Mouse (Mus musculus) cerebellum, adult 18-20 months (tissue): ENCODE measurements around the gene Bcar3.
A peak's percentile ranks its signal among the peaks of the same experiment; 100 is the strongest.

Experiments used
- DNase-seq, 2 experiments: peaks; one replicate each; pipeline ENCODE4 v3.0.0; 2021

Bcar3 gene

GRCm38 (mm10) chr3:122485699-122486098 is 191.8 kb downstream of the Bcar3 start:
- DNase-seq, result no peak

GRCm38 (mm10) chr3:122486193-122486592 is 192.3 kb downstream of the Bcar3 start:
- no peak for DNase-seq

GRCm38 (mm10) chr3:122488051-122488754 is 194.3 kb downstream of the Bcar3 start:
- no peak for DNase-seq

- DNase-seq, result no peak
These were observed 196.6 kb downstream of the Bcar3 start for GRCm38 (mm10) chr3:122490574-122490973.

GRCm38 (mm10) chr3:122492006-122492405 is 198.1 kb downstream of the Bcar3 start:
- DNase-seq, result no peak

GRCm38 (mm10) chr3:122492872-122493615 is 199.1 kb downstream of the Bcar3 start:
- no peak for DNase-seq

- DNase-seq, result no peak
These were observed 200.8 kb downstream of the Bcar3 start for GRCm38 (mm10) chr3:122494764-122495163.

GRCm38 (mm10) chr3:122497871-122498270 is 203.9 kb downstream of the Bcar3 start:
- DNase-seq, result no peak

- DNase-seq, result no peak
These were observed 204.6 kb downstream of the Bcar3 start for GRCm38 (mm10) chr3:122498528-122498927.

- no peak for DNase-seq
These were observed 205.7 kb downstream of the Bcar3 start for GRCm38 (mm10) chr3:122499647-122500046.

GRCm38 (mm10) chr3:122500929-122501328 is 207.0 kb downstream of the Bcar3 start:
- no peak for DNase-seq

GRCm38 (mm10) chr3:122506343-122506916 is 212.5 kb downstream of the Bcar3 start:
- DNase-seq, result no peak

- no peak for DNase-seq
These were observed 213.9 kb downstream of the Bcar3 start for GRCm38 (mm10) chr3:122507826-122508225.

GRCm38 (mm10) chr3:122509084-122509483 is 215.1 kb downstream of the Bcar3 start:
- peak; percentile 22 to 25 for DNase-seq

- no peak for DNase-seq
These were observed 215.8 kb downstream of the Bcar3 start for GRCm38 (mm10) chr3:122509534-122510239.

GRCm38 (mm10) chr3:122510240-122510750 is 216.4 kb downstream of the Bcar3 start:
- DNase-seq, result no peak

GRCm38 (mm10) chr3:122510932-122511331 is 217.0 kb downstream of the Bcar3 start:
- no peak for DNase-seq

- DNase-seq, result no peak
These were observed 218.0 kb downstream of the Bcar3 start for GRCm38 (mm10) chr3:122511721-122512619.

GRCm38 (mm10) chr3:122512725-122513375 is 218.9 kb downstream of the Bcar3 start:
- no peak for DNase-seq

- DNase-seq, result no peak
These were observed 221.8 kb downstream of the Bcar3 start for GRCm38 (mm10) chr3:122515568-122516326.

- DNase-seq, result no peak
These were observed 222.4 kb downstream of the Bcar3 start for GRCm38 (mm10) chr3:122516327-122516695.
